Mouse (Mus musculus): ENCODE measurements around the gene Pgm2. TPM values are rescaled to one million over a fixed set of nuclear protein-coding genes. Genes with fewer than 3 reads are reported as not detected.

Pgm2 gene
- polyA plus RNA-seq, 1 experiment from 2014 or later = 26.5 TPM

GRCm38 (mm10) chr5:64056210-64056609 lies 36.5 kb upstream of the Pgm2 start:
- H3K4me2 ChIP-seq (ENCODE audit: low read length) = no peak overlapping the region
- no peaks in the 10 kb centered on the region for H3K4me1 ChIP-seq (ENCODE audit: control insufficient read depth, insufficient read depth, low read length)
- DNase-seq (ENCODE audit: low spot score) (no peak), ATAC-seq (no peak)
- H3K9me3 ChIP-seq (replicated peaks; ENCODE audit: control insufficient read depth, low read length) = no peaks in the 10 kb centered on the region; the same call in 1 of the 2 replicates
- H3K36me3 ChIP-seq (ENCODE audit: control insufficient read depth, insufficient read depth, low read length) = no peaks in the 10 kb centered on the region
- no peak overlapping the region for H3K27ac ChIP-seq (ENCODE audit: low read depth, low read length)
- H3K9ac ChIP-seq (ENCODE audit: low read length) = no peak overlapping the region
- H3K4me3 ChIP-seq (ENCODE audit: low read depth, low read length) = no peak overlapping the region
- H3K27me3 ChIP-seq (replicated peaks; ENCODE audit: control insufficient read depth, insufficient read depth, low read length) = no peaks in the 10 kb centered on the region
- 93% methylated on average over 6 of the region's 6 CpGs for WGBS

- no peak for ATAC-seq
- DNase-seq (ENCODE audit: low spot score) = no peak
Measured at GRCm38 (mm10) chr5:64060881-64061280, 31.9 kb upstream of the Pgm2 start.

GRCm38 (mm10) chr5:64061643-64062042 lies 31.1 kb upstream of the Pgm2 start:
- no peaks in the 10 kb centered on the region for H3K4me1 ChIP-seq (ENCODE audit: control insufficient read depth, insufficient read depth, low read length)
- no peak overlapping the region for H3K4me3 ChIP-seq (ENCODE audit: low read depth, low read length)
- no peaks in the 10 kb centered on the region for H3K27me3 ChIP-seq (replicated peaks; ENCODE audit: control insufficient read depth, insufficient read depth, low read length)
- DNase-seq (ENCODE audit: low spot score) (no peak), ATAC-seq (no peak)
- no peaks in the 10 kb centered on the region for H3K9me3 ChIP-seq (replicated peaks; ENCODE audit: control insufficient read depth, low read length)
- no peak overlapping the region for H3K4me2 ChIP-seq (ENCODE audit: low read length)
- no peaks in the 10 kb centered on the region for H3K36me3 ChIP-seq (ENCODE audit: control insufficient read depth, insufficient read depth, low read length)
- 81% methylated on average over 7 of the region's 7 CpGs for WGBS
- no peak overlapping the region for H3K9ac ChIP-seq (ENCODE audit: low read length)
- H3K27ac ChIP-seq (ENCODE audit: low read depth, low read length) = no peak overlapping the region

More at GRCm38 (mm10) chr5:64060881-64061280, 31.9 kb upstream of the Pgm2 start:
- no peak overlapping the region for H3K4me2 ChIP-seq (ENCODE audit: low read length)
- no peaks in the 10 kb centered on the region for H3K4me1 ChIP-seq (ENCODE audit: control insufficient read depth, insufficient read depth, low read length)
- 92% methylated on average over 8 of the region's 8 CpGs for WGBS
- no peak overlapping the region for H3K27ac ChIP-seq (ENCODE audit: low read depth, low read length)
- no peaks in the 10 kb centered on the region for H3K9me3 ChIP-seq (replicated peaks; ENCODE audit: control insufficient read depth, low read length)
- H3K9ac ChIP-seq (ENCODE audit: low read length) = no peak overlapping the region
- H3K4me3 ChIP-seq (ENCODE audit: low read depth, low read length) = no peak overlapping the region
- no peaks in the 10 kb centered on the region for H3K36me3 ChIP-seq (ENCODE audit: control insufficient read depth, insufficient read depth, low read length)
- no peaks in the 10 kb centered on the region for H3K27me3 ChIP-seq (replicated peaks; ENCODE audit: control insufficient read depth, insufficient read depth, low read length)

- Histone ChIP-seq H3K27ac (ENCODE audit: low read depth, low read length) (no peak overlapping the region), H3K4me2 (ENCODE audit: low read length) (no peak overlapping the region), H3K36me3 (ENCODE audit: control insufficient read depth, insufficient read depth, low read length) (no peaks in the 10 kb centered on the region), H3K4me3 (ENCODE audit: low read depth, low read length) (no peak overlapping the region), H3K4me1 (ENCODE audit: control insufficient read depth, insufficient read depth, low read length) (no peaks in the 10 kb centered on the region), H3K27me3 (replicated peaks; ENCODE audit: control insufficient read depth, insufficient read depth, low read length) (no peaks in the 10 kb centered on the region), H3K9ac (ENCODE audit: low read length) (no peak overlapping the region), H3K9me3 (replicated peaks; ENCODE audit: control insufficient read depth, low read length) (no peaks in the 10 kb centered on the region)
- DNase-seq (ENCODE audit: low spot score) = no peak
- ATAC-seq = no peak
- 82% methylated on average over 4 of the region's 4 CpGs for WGBS
Measured at GRCm38 (mm10) chr5:64062882-64063621, 29.7 kb upstream of the Pgm2 start.

GRCm38 (mm10) chr5:64063622-64064355 lies 29.0 kb upstream of the Pgm2 start:
- no peak overlapping the region for H3K4me3 ChIP-seq (ENCODE audit: low read depth, low read length)
- ATAC-seq = no peak
- H3K27ac ChIP-seq (ENCODE audit: low read depth, low read length) = no peak overlapping the region
- H3K4me2 ChIP-seq (ENCODE audit: low read length) = no peak overlapping the region
- no peaks in the 10 kb centered on the region for H3K4me1 ChIP-seq (ENCODE audit: control insufficient read depth, insufficient read depth, low read length)
- DNase-seq (ENCODE audit: low spot score) = no peak
- WGBS = 85% methylated on average over 11 of the region's 11 CpGs
- no peaks in the 10 kb centered on the region for H3K27me3 ChIP-seq (replicated peaks; ENCODE audit: control insufficient read depth, insufficient read depth, low read length)
- H3K9me3 ChIP-seq (replicated peaks; ENCODE audit: control insufficient read depth, low read length) = no peaks in the 10 kb centered on the region
- no peaks in the 10 kb centered on the region for H3K36me3 ChIP-seq (ENCODE audit: control insufficient read depth, insufficient read depth, low read length)
- H3K9ac ChIP-seq (ENCODE audit: low read length) = no peak overlapping the region

- no peak for ATAC-seq
- no peaks in the 10 kb centered on the region for H3K9me3 ChIP-seq (replicated peaks; ENCODE audit: control insufficient read depth, low read length)
- H3K27me3 ChIP-seq (replicated peaks; ENCODE audit: control insufficient read depth, insufficient read depth, low read length) = no peaks in the 10 kb centered on the region
- H3K36me3 ChIP-seq (ENCODE audit: control insufficient read depth, insufficient read depth, low read length) = no peaks in the 10 kb centered on the region
- H3K4me2 ChIP-seq (ENCODE audit: low read length) = no peak overlapping the region
- H3K4me1 ChIP-seq (ENCODE audit: control insufficient read depth, insufficient read depth, low read length) = no peaks in the 10 kb centered on the region
- H3K4me3 ChIP-seq (ENCODE audit: low read depth, low read length) = no peak overlapping the region
- 78% methylated on average over 3 of the region's 3 CpGs for WGBS
- H3K27ac ChIP-seq (ENCODE audit: low read depth, low read length) = no peak overlapping the region
- DNase-seq (ENCODE audit: low spot score) = no peak
- H3K9ac ChIP-seq (ENCODE audit: low read length) = no peak overlapping the region
Measured at GRCm38 (mm10) chr5:64064401-64064800, 28.3 kb upstream of the Pgm2 start.

GRCm38 (mm10) chr5:64065497-64066046 lies 27.2 kb upstream of the Pgm2 start:
- H3K9ac ChIP-seq (ENCODE audit: low read length) = no peak overlapping the region
- H3K9me3 ChIP-seq (replicated peaks; ENCODE audit: control insufficient read depth, low read length) = no peaks in the 10 kb centered on the region
- H3K4me2 ChIP-seq (ENCODE audit: low read length) = no peak overlapping the region
- no peak overlapping the region for H3K27ac ChIP-seq (ENCODE audit: low read depth, low read length)
- H3K4me1 ChIP-seq (ENCODE audit: control insufficient read depth, insufficient read depth, low read length) = no peaks in the 10 kb centered on the region
- ATAC-seq = no peak
- DNase-seq (ENCODE audit: low spot score) = no peak
- no peak overlapping the region for H3K4me3 ChIP-seq (ENCODE audit: low read depth, low read length)
- no peaks in the 10 kb centered on the region for H3K36me3 ChIP-seq (ENCODE audit: control insufficient read depth, insufficient read depth, low read length)
- 83% methylated on average over 6 of the region's 6 CpGs for WGBS
- no peaks in the 10 kb centered on the region for H3K27me3 ChIP-seq (replicated peaks; ENCODE audit: control insufficient read depth, insufficient read depth, low read length)

- ATAC-seq (no peak), DNase-seq (ENCODE audit: low spot score) (no peak)
Measured at GRCm38 (mm10) chr5:64066159-64066558, 26.6 kb upstream of the Pgm2 start.

GRCm38 (mm10) chr5:64067576-64067975 lies 25.2 kb upstream of the Pgm2 start:
- Histone ChIP-seq H3K4me2 (ENCODE audit: low read length) (no peak overlapping the region), H3K36me3 (ENCODE audit: control insufficient read depth, insufficient read depth, low read length) (no peaks in the 10 kb centered on the region), H3K27me3 (replicated peaks; ENCODE audit: control insufficient read depth, insufficient read depth, low read length) (no peaks in the 10 kb centered on the region), H3K27ac (ENCODE audit: low read depth, low read length) (no peak overlapping the region), H3K4me1 (ENCODE audit: control insufficient read depth, insufficient read depth, low read length) (no peaks in the 10 kb centered on the region), H3K4me3 (ENCODE audit: low read depth, low read length) (no peak overlapping the region), H3K9ac (ENCODE audit: low read length) (no peak overlapping the region), H3K9me3 (replicated peaks; ENCODE audit: control insufficient read depth, low read length) (no peaks in the 10 kb centered on the region)
- ATAC-seq (no peak), DNase-seq (ENCODE audit: low spot score) (no peak)
- WGBS = 91% methylated on average over 2 of the region's 2 CpGs

More at GRCm38 (mm10) chr5:64066159-64066558, 26.6 kb upstream of the Pgm2 start:
- Histone ChIP-seq H3K4me2 (ENCODE audit: low read length) (no peak overlapping the region), H3K4me3 (ENCODE audit: low read depth, low read length) (no peak overlapping the region), H3K4me1 (ENCODE audit: control insufficient read depth, insufficient read depth, low read length) (no peaks in the 10 kb centered on the region), H3K9ac (ENCODE audit: low read length) (no peak overlapping the region), H3K36me3 (ENCODE audit: control insufficient read depth, insufficient read depth, low read length) (no peaks in the 10 kb centered on the region), H3K27ac (ENCODE audit: low read depth, low read length) (no peak overlapping the region), H3K9me3 (replicated peaks; ENCODE audit: control insufficient read depth, low read length) (no peaks in the 10 kb centered on the region), H3K27me3 (replicated peaks; ENCODE audit: control insufficient read depth, insufficient read depth, low read length) (no peaks in the 10 kb centered on the region)
- WGBS = 75% methylated on average over 2 of the region's 2 CpGs
